Mouse (Mus musculus) activated CD4-positive, CD25-positive, alpha-beta regulatory T cell, adult 4 months (primary cell): ENCODE data around the gene Cep95. TPM values are rescaled to one million over a fixed set of nuclear protein-coding genes. Genes with fewer than 3 reads are reported as not detected.
"Not testable (repeated sequence)": the region's sequence is repeated elsewhere in the genome, so short reads cannot be mapped to it uniquely, and the experiment has no call there.

Source experiments
- ATAC-seq: one replicate; pipeline ENCODE4 v1.8.0; 2017
- polyA plus RNA-seq, 2 experiments: library from polyadenylated mRNA; unstranded; fragments of 100-300 nt; shearing (Covaris generic); gene quantifications; one replicate each; pipeline ENCODE4 v1.2.1; 2017

Gene Cep95
- 10 to 100 TPM; 26.9 to 33.3 TPM for polyA plus RNA-seq

DNA sequence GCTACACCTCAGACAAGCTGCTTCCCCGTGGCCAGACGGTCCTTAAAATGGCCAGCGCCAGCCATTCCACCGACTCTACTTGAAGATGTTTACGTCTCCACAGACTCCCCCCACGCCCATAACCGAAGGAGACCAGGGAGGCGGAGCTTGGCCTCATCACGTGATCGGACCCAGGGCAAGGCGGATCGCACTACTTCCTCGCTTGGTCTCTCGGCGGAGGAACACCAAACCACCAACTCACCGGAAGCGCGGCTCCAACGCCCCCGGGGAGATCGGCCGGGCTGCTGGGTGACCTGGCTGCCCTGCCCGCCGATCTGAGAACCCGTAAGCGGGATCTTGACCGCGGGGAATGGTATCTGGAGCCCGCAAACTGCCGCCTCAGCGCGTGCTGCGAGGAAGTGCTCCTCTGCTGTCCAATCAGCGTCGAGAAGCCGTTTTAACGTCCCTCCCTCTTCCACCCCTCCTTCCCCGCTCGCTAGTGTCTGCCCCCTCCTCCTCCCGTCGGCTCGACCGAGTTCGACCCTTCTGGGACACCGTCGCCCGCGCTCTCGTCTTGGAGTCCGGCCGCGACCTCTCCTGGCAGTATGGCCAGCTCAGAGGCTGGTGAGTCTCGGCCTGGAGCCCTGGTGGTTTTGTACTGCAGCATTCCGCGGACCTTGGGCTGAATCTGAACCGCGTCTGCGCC is at the start of gene Cep95, which contains the start of gene Ddx5:
Gene Cep95 (plus strand): TSS at position 478 of the 685 bp plus-strand sequence.
Gene Ddx5 (minus strand): TSS at position 411 of the 685 bp plus-strand sequence.
- ATAC-seq: peak; percentile 58

DNA sequence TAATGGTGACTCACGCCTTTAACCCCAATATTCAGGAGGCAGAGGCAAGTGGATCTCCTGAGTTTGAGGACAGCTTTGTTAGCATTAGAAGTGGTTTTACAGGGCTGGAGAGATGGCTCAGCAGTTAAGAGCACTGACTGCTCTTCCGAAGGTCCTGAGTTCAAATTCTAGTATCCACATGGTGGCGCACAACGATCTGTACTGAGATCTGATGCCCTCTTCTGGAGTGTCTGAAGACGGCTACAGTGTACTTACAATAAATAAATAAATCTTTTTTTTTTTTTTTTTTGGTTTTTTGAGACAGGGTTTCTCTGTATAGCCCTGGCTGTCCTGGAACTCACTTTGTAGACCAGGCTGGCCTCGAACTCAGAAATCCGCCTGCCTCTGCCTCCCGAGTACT is 48.3 kb upstream of the Cep95 start:
- not testable (repeated sequence) for ATAC-seq

DNA sequence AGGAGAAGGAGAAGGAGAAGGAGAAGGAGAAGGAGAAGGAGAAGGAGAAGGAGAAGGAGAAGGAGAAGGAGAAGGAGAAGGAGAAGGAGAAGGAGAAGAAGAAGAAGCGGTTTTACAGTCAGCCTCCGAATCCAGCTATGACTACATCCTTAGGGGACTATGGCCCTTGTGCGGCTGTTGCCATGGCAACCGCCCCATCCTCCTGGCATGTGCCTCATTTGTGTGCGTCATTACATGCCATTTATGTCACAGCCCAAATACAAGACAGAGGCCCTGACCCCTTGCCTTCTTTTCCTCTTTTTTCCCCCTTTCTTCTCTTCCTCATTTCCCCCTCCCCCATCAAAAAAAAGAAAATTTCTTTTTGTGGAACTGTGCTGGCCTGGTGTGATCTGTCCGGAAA is 47.8 kb upstream of the Cep95 start:
- ATAC-seq: no peak

DNA sequence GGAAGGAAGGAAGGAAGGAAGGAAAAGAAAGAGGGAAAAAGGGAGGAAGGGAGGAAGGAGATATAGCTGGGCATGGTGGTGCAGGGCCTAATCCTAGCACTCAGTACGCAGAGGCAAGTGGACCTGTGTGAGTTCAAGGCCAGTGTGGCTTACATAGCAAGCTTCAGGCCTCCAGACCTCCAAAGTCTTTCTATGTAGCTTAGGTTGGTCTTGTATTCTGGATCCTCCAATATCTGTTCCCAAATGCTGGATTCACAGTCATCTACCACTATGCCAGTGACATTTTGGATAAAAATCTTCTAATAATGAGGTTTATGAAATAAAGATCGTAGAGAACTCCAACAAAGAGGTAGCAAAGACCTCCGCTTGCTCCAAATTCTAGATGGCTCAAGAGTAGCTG is 47.2 kb upstream of the Cep95 start:
- ATAC-seq: no peak

DNA sequence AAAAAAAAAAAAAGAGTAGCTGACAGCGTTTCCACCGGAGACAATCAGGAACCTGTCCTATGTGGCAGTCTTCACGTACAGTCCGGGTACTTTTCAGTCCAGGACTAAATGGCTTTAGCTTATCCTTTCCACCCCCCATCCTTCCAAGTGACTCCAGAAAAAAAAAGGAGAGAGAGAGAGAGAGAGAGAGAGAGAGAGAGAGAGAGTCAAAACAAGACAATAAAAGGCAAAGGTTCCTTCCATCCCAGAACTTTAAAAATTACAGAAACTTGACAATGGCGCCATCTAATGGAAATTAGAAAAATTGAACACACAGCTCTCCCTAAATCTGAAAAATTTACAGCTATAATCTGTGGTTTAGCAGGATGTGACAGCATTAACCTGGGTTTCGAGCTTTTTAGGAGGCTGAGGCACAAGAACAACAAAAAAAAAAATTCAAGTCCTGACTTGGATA is 46.6 kb upstream of the Cep95 start:
- peak; percentile 61 for ATAC-seq

DNA sequence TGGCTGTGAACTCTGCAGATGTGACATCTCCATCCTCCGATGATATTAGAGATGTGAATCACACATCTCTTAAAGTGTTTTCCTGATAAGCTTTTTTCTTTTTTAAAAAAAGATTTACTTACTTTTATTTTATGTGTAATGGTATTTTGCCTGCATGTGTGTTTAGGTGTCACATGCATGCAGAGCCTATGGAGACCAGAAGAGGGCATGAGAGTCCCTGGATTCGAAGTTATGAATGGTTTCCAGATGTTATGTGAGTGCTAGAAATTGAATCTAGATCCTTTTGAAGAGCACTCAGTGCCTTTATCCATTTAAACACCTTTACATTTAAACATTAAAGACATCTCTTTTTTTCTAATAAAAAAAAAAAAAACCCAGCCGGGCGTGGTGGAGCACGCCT is 44.1 kb upstream of the Cep95 start:
- ATAC-seq: no peak

DNA sequence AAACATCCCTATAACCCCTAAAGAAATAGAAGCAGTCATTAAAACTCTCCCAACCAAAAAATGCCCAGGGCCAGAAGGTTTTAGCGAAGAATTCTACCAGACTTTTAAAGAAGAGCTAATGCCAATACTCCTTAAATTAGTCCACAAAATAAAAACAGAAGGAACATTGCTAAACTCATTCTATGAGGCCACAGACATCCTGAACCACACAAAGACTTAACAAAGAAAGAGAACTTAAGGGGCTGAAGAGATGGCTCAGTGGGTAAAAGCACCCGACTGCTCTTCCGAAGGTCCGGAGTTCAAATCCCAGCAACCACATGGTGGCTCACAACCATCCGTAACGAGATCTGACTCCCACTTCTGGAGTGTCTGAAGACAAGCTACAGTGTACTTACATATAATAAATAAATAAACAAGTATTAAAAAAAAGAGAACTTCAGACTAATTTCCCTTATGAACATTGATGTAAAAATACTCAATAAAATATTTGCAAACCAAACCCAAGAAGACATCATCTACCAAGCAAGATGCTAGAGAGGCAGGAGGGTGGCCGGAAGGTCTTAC is 39.4 kb upstream of the Cep95 start:
- ATAC-seq: not testable (repeated sequence)

DNA sequence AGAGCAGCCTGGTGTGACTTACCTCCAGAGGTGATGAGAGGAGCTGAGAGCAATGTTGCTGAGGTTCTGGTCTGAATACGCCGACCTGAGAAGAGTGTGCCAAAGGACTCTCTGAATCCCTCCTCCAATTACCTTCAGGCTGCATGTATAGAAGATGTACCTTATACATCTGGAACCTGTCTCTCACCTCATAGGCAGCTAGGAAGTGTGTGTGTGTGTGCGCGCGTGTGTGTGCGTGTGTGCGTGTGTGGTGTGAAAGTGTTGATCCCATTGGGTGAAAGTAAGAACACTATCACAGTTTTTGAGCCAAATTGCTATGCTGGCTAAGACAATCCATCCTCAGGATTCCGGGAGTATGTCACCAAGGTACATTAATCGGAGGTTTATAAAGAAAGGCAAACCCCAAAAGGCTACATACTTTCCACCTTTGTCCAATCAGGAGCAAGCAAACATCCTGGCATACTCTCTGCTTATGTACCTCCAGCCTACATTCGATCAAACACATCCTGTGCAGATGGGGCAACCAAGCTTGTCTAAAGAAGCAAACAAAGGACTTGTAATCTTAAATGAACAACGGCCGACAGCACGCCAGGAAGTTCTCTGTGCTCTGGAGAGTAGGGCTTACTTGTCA is 38.8 kb upstream of the Cep95 start, which contains the start of gene Pecam1:
Gene Pecam1 (minus strand): TSS at position 508 of the 631 bp plus-strand sequence.
- ATAC-seq: peak; percentile 76

DNA sequence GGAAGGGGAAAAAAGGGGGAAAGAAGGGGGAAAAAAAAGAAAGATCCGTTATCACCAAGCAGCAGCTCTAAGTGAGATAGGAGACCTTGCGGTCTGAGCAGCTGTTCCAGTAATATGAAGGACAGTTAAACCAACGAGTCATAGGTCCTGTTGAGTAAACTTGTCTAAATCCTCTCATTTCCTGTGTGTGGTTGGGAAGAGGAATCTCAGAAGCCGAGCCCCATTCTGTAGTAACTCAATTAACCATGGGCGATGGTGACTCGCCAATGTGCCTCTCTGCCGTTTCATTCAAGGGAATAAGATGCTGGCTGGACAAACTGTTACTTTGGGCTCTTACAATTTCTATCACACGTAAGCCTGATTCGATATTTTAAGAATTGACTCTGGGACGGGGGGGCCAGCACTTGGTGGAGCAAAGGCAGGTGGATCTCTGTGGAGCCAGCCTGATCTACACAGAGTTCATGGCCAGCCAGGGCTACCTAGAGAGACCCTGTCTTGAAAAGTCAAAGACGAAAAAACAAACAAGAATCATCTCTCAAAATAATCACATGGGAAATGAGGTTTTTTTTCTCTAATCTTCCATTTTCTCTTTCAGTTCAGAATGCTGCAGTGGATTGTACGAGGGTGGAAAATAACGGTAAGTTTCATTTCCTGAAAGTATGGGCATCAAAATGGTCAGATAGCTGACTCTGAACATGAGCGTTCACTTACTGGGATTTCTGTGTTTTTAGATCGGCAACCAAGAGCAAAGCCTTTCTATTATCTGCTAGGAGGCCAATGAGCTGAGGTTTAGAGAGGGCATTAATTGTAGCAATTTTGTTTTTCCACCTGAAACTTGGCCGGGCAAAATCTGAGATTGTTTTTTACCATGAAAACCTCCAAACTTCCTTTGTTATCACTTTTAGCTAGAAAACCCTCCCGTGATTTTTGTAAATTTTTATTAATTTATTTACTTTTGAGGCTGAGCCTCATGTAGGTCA is 37.7 kb upstream of the Cep95 start, which contains the start of gene Milr1:
Gene Milr1 (plus strand): TSS at position 188 of the 980 bp plus-strand sequence.
- ATAC-seq: no peak

DNA sequence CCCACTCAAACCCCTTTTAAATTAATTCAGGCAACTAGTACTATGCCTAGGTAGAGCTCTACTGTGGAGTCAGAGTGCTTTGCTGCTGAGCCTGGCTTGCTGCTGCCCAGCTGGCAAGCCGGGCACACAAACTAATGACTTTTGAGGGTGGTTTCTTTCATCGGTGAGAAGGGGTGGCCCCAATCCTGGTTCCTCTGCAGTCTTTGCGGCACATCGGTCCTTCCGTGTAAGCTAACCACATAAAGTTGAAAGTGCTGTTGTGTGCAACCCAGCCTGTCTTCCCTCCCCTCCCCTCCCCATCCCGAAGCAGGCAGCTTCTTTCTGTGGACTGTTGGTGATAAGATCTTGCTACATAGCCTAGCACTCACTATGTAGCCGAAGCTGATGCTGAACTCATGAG is 36.9 kb upstream of the Cep95 start:
- peak; percentile 65 for ATAC-seq

DNA sequence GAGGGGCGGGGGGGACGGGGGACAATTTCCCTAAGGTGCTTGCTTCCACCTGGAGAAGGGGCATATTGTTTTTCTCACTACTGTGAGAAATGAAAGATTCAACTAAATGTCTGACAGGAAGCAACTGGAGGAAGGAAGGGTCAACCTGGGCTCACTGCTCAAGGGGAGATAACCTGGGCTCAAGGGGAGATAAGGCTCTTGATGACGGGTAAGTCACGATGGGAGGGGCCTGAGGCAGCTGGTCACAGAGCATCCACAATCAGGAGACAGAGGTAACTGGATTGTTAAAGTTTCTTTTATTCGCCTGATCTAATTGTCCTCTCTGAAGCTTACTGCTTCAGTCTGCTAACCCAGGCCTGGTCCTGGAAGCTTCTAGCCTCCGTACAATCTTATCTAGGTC is 35.7 kb upstream of the Cep95 start:
- no peak for ATAC-seq

DNA sequence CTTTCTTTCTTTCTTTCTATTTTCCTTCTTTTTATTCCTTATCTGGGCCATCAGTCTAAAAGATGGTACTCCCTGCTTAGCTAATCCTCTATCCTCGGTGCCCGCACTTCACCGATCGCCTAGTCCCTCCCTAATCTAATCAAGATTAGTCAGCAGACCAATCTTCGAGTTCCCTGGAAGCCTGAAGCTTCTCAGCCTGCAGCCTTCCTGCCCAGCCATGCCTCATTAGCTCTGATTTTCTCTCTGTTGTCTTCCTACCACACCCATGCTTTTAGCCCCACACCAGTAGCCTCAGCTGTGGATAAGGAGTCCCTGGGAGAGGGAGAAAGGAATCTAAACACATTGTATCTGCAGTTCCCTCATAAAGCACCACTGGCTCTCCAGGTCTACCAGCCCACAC is 33.5 kb upstream of the Cep95 start:
- no peak for ATAC-seq

DNA sequence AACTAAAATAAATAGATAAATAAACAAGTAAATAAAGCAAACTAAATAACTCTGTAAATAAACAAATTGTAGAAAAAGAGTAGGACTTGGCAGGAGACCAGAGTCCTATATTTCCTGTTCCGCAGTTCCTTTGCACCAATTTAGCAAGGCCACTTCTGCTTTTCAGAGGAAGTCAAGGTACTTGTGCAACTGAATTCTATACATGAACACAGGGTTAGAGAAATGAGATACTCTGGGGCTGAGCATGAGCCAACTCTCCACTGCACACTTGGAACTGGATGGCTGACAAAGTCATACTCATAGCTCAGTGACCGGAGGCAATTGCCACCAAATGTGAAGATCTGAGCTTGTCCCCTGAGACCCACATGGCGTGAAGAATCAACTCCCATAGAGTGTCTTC is 30.0 kb upstream of the Cep95 start:
- ATAC-seq: no peak

DNA sequence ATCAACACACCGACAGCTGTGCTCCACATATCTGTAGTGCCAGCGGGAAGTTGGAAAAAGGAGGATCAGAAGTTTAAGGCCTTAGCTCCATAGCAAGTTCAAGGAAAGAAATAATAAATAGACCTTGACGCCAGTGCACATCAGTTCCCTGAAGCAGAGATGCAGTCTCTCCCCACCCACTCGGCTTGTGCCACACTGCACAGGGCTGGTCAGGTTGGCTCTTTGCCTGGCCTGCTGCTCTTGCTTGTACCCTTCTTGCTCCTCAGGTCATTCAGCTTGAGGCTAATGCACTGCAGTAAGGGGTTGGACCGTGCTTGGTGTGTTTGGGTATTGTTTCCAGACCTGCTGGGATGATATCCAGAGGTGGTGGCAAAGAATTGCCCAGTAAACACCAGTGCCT is 28.5 kb upstream of the Cep95 start:
- ATAC-seq: no peak

DNA sequence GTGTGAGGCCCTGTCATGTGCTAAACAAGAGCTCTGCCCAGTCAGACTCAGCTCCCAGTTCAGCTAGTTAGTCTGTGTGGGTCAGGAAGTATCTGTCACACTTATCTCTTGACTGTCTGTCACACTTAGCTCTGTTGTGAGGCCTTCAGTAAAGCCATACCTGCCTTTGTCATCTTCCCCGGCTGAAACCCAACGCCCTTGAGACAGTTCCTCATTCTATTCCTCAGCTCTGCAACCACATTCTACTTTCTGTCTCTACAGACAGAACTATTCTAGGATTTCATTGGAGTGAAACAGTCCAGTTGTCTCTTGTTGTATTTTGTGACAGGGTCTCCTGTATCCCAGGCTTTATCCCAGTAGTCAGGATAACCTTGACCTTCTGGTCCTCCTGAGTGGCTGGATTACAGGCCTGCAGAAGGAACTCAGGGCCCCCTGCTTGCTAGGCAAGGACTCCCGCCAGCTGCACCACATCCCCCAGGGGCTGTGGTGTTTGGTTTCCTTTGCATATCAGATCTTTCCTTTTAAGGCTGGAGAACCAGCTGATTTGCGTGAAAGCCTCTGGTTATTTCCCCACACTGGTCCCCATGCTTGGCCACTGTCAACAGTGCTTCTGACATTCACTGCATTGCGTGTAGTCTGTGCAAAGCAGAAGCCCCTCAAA is 26.8 kb upstream of the Cep95 start:
- peak; percentile 68 for ATAC-seq

DNA sequence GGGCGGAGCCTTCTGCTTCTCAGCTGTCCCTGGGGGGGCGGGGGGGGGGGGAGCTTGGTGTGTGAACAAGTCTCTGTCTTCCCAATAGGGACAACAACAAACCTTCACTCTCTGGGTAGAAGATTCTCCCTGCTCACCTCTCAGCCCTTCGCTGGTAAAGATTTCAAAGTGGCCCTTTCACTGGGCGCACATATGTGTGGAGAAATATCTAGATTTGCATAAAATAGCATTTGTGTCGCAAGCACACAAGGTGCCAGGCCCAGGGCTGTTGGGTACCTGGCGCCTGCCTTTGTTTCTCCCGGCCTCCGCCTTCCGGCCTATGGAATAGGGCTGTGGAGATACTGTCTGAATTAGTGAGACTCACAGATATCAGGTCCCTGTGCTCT is 26.3 kb upstream of the Cep95 start:
- no peak for ATAC-seq

DNA sequence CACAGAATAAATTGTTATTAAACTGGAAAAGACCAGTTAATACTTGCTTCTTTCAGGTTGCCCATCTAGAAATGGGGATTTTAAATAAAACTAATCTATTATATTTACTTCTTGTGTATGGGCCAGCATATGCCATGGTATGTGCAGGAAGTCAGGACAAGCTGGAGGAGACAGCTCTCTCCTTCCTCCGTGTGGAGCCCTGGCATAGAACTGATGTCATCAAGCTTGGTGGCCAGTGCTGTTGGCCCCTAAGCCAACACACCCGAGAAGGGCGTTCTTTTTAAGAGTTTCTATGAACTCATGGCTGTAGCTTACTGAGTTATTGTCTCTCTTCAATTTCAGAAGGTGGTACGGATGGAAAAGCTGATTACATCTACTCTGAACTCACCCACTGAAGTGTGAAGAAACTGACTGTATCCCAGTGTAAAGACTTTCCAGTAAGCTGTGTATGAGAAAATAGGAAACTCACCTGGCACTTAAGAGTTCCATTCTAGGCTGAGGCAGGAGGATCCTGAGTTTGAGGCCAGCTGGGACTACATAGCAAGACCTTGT is 22.4 kb upstream of the Cep95 start:
- ATAC-seq: no peak

DNA sequence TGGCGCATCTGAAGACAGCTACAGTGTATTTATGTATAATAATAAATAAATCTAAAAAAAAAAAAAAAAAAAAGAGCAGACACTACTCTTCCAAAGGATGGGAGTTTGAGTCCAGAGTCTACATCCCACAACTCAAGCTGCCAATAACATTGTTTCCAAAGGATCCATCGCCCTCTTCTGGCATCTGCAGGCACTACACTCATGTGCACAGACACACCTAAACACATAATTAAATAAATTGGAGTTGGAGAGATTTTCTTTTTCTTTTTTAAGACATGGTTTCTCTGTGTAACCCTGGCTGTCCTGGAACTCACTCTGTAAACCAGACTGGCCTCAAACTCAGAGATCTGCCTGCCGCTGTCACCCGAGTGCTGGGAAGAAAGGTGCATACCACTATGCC is 21.5 kb upstream of the Cep95 start:
- no peak for ATAC-seq

DNA sequence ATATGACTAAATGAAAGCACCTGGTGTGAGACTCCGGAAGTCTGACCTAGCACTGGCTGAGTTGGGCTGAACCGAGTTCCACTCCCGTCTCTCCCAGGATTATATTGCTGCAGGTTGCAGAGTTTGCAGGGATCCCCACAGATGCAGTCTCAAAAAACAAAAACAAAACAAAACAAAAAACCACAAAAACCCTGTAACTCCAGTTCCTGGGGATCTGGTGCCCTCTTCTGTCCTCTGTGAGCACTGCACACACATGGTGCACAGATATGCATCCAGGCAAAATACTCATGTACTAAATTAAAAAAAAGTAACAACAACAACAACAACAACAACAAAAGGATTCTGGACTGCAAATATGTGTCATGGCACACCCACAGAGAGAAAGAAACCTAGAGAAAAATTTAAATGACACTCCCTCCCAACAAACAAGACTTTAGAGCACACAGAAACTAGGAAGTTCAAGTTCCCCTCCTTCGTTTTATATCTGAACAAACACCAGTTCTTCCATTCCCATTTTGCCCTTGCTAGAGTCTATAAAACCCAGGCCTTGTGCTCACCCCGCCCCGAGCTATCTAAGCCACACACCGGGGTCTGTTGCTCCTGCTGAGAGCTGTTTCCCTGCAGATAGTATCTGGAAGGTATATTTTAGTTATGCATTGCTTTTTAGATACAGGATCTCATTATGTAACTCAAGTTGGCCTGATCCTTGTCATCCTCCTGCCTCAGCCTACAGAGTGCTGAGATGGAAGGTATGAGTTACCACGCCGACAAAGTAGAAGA is 18.7 kb upstream of the Cep95 start:
- no peak for ATAC-seq

DNA sequence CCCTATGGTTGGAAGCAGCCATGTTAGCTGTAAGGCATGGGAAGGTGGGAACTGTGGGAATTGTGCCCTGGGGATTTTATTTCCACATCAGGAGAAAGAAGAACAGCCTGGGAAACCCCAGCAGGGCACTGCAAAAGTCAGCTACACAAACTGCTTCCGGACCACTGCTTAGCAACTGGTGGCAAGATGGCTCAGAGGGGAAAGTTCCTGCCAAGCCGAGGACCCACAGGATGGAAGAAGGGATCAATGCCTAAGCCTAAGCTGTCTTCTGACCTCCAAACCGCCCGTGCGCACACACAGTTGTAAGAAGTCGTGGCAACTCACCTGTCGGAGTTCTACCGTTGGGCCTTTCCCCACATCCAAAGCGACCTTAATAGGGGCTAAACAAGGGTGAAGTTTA is 16.0 kb upstream of the Cep95 start:
- no peak for ATAC-seq

DNA sequence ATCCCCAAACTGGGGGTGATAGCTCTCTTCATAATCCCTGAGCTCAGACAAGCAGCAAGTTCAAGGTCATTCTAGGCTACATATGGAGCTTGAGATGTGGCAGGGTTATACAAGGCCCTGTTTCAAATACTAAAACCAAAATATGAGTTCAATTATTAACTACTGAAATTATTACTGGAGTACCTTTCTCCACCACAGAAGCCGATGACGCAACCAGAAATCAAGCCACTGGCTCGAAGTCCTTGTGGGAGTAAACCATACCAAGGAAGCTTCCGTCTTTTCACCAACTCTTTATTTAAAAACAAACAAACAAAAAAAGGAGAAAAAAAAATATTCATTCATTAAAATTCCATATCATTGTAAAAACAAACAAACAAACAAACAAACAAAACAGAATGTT is 12.1 kb upstream of the Cep95 start:
- no peak for ATAC-seq
